Mouse (Mus musculus): ENCODE measurements around the gene Rpl34.

Gene Rpl34

GRCm38 (mm10) chr3:130730189-130730653 is at the start of gene Rpl34:
Gene Rpl34, minus strand, starts transcription at chr3:130730398.
- peak; percentile 97 for DNase-seq

GRCm38 (mm10) chr3:130768172-130768571 is 38.0 kb upstream of the Rpl34 start:
- no peak for DNase-seq

- DNase-seq = no peak
Observed at GRCm38 (mm10) chr3:130764091-130764490, 33.9 kb upstream of the Rpl34 start.

- DNase-seq = peak; percentile 5
Observed at GRCm38 (mm10) chr3:130760711-130761435, 30.7 kb upstream of the Rpl34 start.

- DNase-seq = no peak
Observed at GRCm38 (mm10) chr3:130758157-130758841, 28.1 kb upstream of the Rpl34 start.

- no peak for DNase-seq
Observed at GRCm38 (mm10) chr3:130757117-130757852, 27.1 kb upstream of the Rpl34 start.

GRCm38 (mm10) chr3:130749206-130749605 is 19.0 kb upstream of the Rpl34 start:
- no peak for DNase-seq

- DNase-seq = no peak
Observed at GRCm38 (mm10) chr3:130746673-130747619, 16.7 kb upstream of the Rpl34 start.

- no peak for DNase-seq
Observed at GRCm38 (mm10) chr3:130737652-130738361, 7.6 kb upstream of the Rpl34 start.

- no peak for DNase-seq
Observed at GRCm38 (mm10) chr3:130736758-130737157, 6.6 kb upstream of the Rpl34 start.

- peak; percentile 24 for DNase-seq
Observed at GRCm38 (mm10) chr3:130729472-130730188, 568 bp downstream of the Rpl34 start.

- DNase-seq = no peak
Observed at GRCm38 (mm10) chr3:130727676-130728075, 2.5 kb downstream of the Rpl34 start.

GRCm38 (mm10) chr3:130727036-130727435 is 3.2 kb downstream of the Rpl34 start:
- DNase-seq = no peak

- DNase-seq = no peak
Observed at GRCm38 (mm10) chr3:130725718-130726117, 4.5 kb downstream of the Rpl34 start.

GRCm38 (mm10) chr3:130722733-130723478 is 7.3 kb downstream of the Rpl34 start:
- DNase-seq = no peak

- DNase-seq = no peak
Observed at GRCm38 (mm10) chr3:130720225-130720624, 10.0 kb downstream of the Rpl34 start.

- DNase-seq = no peak
Observed at GRCm38 (mm10) chr3:130718871-130719270, 11.3 kb downstream of the Rpl34 start.

GRCm38 (mm10) chr3:130716555-130716954 is 13.6 kb downstream of the Rpl34 start:
- DNase-seq = no peak

GRCm38 (mm10) chr3:130714775-130715568 is 15.2 kb downstream of the Rpl34 start:
- DNase-seq = peak; percentile 31
